Mouse (Mus musculus): ENCODE measurements at regions not wholly inside any gene's neighbourhood (a gene's known extent, or its start where the extent isn't known, plus 50 kb on each side); places are given as distances from the start of the nearest gene placed in this dataset.

DNA sequence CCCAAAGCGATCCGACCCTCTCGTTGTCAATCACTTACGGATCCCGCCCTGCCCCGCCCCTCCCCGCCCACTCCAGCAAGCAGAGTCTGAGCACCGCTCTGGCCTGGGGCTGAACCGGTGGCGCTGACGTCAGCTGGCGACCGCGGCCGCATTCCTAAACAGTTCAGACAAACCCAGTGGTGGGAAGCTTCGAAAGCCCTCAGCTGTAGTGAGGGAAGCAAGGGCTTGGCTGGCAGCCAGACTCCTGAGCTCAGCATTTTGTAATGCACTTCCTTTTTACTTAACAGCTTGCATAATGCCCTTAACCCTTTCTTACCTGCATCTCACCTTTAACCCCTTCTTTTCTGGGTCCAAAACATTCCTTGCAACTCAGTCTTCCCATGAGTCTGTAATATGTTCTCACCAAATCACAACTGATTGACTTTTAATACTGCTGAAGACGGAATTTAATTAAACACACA, 213.0 kb upstream of the Smim15 start:
- TF ChIP-seq CTCF (IDR thresholded peaks at IDR 0.05; ENCODE audit: borderline replicate concordance, insufficient read depth, low read depth, low read length) = no peak
- no peak for TF ChIP-seq POLR2A (IDR thresholded peaks at IDR 0.05; ENCODE audit: borderline replicate concordance, insufficient read depth, low read length)

Measured in cerebellum, adult 2 months (tissue).